Mouse (Mus musculus) stomach, postnatal 0 days (tissue): Measurements from ENCODE around the gene Prkca.

Experiments used
- CTCF ChIP-seq: IDR thresholded peaks from 2 replicates; pipeline ENCODE4 v1.5.1; 2016; ENCODE audit warnings: antibody characterized with exemption, low read depth, mild to moderate bottlenecking, moderate library complexity
- EP300 ChIP-seq: optimal IDR thresholded peaks from 2 replicates; pipeline ENCODE3; 2016; ENCODE audit warnings: antibody characterized with exemption

- TF ChIP-seq CTCF (no peak), EP300 (no peak)
Observed at GRCm38 (mm10) chr11:108224233-108224973, 119.3 kb downstream of the Prkca start.
